Mouse (Mus musculus) neural tube, postnatal 0 days (tissue): Measurements from ENCODE around the gene Morc3. TPM values are rescaled to one million over a fixed set of nuclear protein-coding genes. Genes with fewer than 3 reads are reported as not detected.

ENCODE experiments used
- polyA plus RNA-seq: library from polyadenylated mRNA; unstranded; fragments of >200 nt; fragmentation: Nextera tagmentation; extraction: Ambion mirVana; gene quantifications from 2 replicates; pipeline ENCODE4 v1.2.1, GENCODE M21; 2015

Morc3 gene
- polyA plus RNA-seq: 21.2 and 28.2 TPM in 2 replicates

DNA sequence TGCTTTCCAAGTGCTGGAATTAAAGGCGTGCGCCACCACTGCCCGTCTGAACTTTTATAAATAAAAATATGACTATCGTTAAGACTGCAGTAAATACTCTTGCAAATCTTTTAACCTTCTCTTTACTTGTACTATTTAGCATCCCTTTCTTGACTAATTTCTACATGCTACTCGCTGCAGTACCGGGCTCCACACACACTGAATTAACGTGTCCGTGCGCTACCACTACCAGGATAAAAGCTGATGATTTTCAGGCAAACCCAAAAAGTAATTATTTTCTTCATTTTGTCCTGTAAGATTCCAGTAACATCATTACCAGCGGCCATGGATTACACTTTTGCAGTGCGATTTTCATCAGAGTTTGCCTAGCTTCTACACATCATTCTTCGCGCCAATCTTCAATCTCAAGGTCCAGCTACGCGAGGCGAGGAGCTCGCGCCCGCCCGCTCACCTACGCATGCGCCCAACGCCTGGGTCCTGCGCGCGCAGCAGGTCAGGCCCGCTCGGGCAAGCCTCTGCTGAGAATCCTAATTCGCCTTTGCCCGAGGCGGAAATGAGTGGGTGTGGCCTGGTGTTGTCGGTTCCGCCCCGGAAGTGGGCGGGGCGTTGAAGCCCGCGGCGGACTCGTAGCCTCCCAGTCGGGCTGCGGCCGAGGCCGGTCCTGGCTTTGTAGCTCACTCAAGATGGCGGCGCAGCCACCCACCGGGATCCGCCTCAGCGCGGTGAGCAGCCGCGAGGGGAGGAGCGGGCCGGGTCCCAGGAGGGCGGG is at the start of gene Morc3:
Gene Morc3, plus strand, starts transcription at position 495 of the 769 bp plus-strand sequence.

DNA sequence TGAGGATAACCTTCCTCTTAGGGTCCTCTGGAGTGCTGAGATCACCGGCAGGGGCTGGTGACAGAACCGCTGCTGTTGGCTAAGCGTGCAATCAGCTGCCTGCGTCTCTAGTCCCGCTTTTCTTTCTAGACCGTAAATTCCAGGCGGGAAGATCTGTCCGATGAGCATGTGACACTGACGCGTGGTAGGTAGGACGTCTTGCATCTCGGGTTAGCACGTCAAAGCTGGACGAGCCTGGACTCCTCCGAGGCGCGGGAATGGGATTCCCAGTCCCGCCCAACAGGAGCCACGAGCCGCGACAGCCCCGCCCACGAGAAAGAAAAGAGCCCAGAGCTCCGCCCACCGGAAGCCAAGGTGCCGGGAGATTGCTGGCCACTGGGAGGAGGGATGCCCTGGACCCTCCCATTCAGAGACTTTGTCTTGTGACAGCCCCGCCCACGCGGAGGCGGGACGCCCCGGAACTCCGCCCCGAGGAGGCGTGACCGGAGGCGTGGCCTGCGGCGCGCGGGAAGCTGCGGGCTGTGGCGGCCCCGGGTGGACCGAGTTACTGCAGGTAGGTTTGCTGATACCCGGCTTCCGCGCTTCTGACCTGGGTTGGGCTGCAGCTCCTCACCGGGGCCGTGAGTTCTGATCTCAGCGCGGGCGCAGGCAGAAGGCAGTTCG is 51.6 kb downstream of the Morc3 start, which contains the start of gene Chaf1b:
Gene Chaf1b, plus strand, starts transcription at position 479 of the 663 bp plus-strand sequence.

Other genes with a start within 250 kb of the Morc3 start
- 12.2 and 14.7 TPM in 2 replicates for gene Setd4, start 228.1 kb upstream of the Morc3 start, polyA plus RNA-seq
- 120 and 123 TPM in 2 replicates for gene Cbr1, start 226.3 kb upstream of the Morc3 start, polyA plus RNA-seq
- gene Gm5678, start 204.0 kb upstream of the Morc3 start, polyA plus RNA-seq: not detected in 2 replicates
- gene Cbr3, start 148.9 kb upstream of the Morc3 start, polyA plus RNA-seq: 3.9 and 4.5 TPM in 2 replicates
- gene Dop1b, start 120.2 kb upstream of the Morc3 start, polyA plus RNA-seq: 27.5 and 32.6 TPM in 2 replicates
- gene Chaf1b, start 51.8 kb downstream of the Morc3 start, polyA plus RNA-seq: 9.5 and 10.9 TPM in 2 replicates
- 0.20 and 0.41 TPM in 2 replicates for gene Cldn14, start 176.7 kb downstream of the Morc3 start, polyA plus RNA-seq